Mouse (Mus musculus): ENCODE data around the gene Svep1.

Svep1 gene

DNA sequence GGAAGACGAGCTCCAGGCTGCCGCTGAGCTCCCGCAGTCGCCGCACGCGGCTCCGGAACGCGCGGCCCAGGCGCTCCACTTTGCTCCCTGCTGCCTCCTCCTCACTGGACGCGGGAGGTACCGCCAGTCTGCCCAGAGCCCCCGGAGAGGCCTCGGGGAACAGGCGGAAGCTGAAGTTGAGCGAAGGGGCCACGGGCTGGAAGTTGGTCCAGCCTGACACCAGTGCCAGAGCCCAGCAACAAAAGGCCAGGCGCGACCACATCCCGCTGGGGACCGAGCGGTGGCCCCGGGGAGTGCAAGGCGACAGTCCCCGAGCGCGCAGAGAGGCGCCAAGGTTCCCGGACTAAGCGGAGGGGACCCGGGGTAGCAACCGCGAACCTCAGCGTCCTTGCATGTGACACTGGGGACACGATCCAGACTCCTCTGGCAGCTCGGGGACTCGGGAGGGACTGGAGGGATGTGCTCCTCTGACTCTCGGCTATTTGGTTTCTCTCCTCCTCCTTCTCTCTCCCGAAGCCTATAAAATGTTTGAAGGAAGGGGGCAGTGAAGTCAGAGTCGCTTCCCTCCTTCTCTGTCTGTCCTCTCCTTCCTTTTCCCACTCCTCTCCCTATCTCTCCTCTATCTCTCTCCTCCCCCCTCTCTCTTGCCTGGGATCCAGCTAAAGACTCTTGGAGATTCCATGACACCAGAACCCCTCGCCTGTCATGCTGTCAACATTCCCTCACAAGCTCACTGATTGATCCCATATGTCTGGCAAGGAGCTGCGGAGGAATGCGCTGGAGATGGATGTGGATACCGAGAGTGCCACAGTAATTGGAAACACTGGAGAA, at the start of gene Svep1:
Gene Svep1, minus strand, starts transcription at position 745 of the 831 bp plus-strand sequence.
- peak; percentile 36 to 39 for DNase-seq

DNA sequence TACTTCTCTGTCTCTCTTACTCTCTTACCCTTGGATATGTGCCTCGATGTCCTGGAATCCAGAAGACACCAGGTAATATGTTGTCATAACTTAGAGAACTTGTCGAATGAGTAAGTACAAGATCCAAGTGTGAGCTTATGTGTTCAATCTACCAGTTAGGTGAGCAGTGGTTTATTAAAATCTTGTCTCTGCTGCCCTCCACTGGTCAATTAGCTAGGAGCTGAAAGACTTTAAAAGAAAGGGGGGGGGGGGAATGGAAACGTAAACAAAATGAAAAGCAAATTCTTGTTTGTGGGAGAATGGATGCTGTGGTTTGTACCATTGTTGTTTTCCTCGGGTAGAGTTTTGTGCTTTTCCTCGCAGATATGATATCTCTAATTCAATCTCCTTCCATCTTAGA, 46.8 kb upstream of the Svep1 start:
- peak; percentile 58 to 75 for DNase-seq

DNA sequence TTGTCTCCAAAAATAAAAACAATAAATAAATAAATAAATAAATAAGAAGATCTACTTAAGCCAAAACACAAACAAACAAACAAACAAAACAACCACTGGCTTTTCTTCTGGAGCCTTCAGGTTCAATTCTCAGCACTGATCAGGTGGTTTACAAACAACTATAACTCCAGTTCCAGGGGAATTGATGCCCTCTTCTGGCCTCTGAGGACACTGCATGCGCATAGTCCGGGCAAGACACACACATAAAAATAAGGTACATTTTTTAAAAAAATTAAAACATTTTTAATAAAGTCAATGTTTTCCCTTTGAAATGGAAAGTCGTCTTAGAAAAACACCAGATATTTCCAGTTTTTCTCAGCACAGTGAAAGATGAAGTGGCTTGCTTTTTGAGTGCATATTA, 45.7 kb upstream of the Svep1 start:
- peak in 1 of 2 experiments; percentile 12 for DNase-seq

DNA sequence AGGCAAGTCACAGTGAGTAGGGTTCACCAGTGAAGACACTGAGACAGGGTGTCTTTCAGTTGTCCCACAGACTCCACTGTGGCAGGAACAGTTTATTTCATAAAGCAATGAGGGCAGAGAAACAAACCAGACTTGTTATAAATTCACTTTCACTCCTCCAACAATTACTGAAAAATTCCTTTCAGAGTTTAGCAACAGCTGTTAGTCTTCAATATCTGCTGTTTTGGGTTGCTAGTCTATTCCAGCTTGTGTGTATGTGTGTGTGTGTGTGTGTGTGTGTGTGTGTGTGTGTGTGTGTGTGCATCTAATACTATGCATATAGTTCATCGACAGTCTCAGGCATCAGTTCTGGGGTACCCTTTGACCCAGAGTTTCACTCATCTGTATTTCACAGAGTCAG, 38.9 kb upstream of the Svep1 start:
- DNase-seq, result no peak

DNA sequence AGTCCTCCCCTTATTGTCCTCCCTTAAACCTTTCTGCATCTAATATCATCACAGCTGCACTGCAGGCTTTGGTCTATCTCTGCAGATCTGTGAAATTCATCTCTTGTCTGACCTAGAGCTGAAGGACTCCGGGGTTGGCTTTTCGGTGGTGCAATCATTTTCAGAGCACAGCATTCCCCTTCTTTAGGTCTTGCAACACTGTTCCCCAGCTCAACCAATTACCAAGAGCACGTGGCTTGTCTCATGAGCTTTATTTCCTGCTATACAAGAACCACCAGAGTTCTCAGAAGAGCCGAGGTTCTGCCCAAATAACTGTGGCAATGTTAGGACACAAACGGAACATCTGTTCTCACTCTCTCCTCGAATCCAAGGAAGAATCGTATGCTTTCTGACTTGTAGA, 33.8 kb upstream of the Svep1 start:
- no peak for DNase-seq

DNA sequence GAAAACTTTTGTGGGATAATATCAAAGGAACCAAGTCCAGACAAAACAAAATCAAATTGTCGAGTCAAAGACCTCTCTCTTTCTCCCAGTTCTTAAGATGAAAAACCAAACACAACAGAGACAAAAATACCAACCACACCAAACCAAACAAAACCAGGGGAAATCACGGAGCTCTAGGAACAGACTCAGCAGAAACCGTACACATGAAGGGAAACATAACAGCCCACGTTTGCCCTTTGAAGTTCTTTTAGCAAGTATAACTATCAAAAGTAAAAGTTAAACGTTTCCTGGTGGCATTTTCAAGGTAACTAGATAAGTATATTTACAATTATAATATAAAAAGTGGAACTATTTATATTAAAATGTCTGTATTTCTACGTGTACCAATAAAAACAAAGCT, 29.2 kb upstream of the Svep1 start:
- DNase-seq, result no peak

DNA sequence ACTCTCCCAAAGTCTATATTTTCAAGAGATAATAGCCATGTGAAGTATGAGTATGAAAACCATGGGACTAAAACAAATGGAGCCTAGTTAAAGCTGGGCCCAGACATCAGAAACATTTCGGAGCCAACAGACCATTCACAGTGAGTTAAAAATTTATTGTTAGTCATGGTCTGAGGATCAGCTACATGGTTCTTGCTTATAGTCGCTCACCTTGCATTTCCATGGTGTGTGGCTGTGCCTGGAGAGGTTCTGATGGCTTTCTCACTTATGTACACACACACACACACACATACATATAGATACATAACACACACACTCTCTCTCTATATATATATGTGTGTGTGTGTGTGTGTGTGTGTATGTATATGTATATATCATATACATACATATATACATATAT, 16.8 kb upstream of the Svep1 start:
- no peak for DNase-seq

DNA sequence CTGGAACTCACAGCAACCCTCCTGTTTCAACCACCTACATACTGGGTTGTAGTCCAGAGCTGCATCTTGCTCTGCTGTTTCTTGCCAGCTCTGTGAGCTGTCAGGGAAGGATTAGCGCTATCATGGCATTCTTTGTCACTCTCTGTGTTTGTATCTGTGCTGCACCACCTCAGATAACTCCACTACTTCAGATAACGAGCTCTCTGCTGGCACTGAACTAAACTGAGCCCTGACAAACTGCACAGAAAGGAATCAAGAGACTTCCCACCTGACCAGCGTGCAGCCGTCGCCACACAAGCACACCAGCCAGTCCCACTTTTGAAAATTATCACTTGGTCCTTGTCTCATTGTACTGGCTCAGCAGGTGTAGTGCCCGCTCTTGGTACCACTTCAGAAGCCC, 4.7 kb upstream of the Svep1 start:
- DNase-seq, result no peak

DNA sequence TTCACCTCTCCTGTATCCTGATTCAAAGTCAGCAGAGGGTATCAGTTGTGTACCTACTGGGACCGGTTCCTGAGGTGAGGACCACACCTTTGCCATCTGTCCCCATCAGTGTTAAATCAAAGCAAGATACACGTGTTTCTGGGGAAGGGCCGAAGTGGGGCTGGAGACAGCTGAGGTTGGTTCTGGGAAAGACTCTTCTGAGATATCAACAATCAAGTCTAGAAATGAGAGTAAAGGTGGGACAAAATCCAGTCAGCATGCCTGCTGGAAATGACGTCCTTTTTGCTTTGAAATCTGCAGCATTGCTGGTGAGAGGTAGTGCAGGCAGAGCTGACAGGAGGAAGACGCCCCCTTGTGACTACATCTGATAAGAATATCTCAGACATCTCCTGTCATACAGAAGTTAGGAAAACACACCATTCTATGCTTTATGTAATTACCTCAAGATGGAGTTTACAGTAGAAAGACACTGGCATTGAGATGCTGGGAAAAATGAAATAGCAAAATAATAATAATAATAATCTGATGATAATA, 4.0 kb upstream of the Svep1 start:
- DNase-seq, result peak; percentile 15 to 26

DNA sequence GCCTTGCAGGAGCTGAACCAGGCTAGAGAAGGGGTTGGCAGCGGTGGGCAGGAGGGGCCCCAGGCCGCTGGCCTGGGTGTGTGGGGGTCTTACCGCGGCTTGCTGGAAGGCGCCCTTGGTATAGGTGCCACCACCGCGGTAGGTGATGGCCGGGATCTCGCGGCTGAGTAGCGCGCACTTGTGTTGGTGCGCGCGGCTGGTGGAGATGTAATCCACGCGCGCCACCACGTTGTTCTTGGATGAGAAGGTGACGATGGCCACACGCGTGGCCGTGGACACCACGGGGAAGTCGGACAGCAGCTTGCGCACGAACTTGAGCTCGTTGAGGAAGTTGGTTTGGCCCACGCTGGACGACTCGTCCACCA, 927 bp downstream of the Svep1 start:
- peak in 1 of 2 experiments; percentile 27 for DNase-seq

DNA sequence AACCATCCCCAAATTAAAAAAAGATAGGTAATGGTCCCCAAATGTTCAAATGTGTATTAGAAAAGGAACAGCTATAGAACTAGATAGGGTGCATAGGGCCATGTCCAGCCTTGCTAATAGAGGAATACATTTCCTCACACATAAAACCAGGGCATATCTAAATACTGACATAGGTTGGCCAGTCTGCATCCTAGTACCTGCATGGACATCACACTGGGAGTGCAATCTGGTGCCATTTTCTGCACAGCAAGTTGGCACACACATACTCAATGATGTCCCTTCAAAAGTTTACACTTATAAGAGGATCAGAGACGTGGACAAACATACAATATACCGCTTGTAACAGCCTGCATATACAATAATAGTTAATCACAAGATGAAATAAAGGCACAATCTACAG, 5.0 kb downstream of the Svep1 start:
- DNase-seq, result no peak

DNA sequence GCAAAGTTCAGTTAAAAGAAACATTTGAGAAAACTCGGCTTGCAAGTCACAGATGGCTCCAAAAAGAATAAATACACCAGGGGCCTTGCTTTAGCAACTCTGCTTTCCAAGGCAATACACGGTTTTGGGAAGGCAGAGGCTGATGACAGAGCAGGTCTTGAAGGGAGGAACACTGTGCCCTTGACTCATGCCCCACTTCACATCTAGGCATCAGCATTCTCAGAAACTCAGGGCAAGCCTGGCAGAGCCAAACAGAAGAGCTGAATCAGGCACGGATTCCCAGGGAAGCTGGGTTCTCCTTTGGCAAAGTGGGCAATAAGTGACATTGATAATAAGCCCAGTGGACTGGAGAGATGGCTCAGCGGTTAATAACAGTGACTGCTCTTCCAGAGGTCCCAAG, 5.8 kb downstream of the Svep1 start:
- no peak for DNase-seq

DNA sequence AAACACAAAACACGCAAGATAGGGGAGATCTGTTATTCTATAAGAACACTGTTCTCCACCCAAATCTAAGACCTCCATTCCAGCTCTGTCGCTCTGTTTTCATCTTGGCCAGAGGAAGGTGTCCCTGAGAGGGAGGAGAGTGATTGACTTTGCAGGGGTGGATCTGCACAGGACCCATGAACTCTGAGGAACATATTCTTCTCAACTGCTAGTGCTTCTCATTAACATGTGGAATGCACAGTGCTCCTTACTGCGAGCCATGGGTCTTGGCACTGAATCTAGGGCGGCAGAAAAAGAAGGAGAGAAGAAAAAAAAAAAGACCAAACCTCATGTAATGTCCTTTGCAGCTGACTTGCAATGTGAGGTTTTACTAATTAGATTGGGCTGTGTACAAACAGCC, 9.4 kb downstream of the Svep1 start:
- DNase-seq, result peak; percentile 7 to 31

DNA sequence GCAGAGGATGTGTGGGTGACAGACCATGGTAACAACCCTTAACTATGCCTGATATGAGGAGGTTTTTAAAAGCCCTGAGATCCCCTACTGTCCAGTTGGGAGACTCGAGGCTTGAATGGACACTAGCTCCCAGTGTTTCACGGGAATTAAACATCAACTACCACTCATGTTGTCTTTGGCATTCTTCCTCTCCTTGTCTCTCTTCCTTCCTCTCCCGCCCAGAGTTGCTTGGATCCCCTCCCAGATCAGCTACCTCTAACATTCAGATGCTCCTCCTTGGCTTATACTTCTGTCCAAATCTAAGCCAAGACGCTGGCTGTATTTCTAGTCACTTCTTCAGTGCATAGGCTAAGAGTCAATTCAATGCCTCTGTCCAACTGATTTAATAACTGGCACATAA, 9.9 kb downstream of the Svep1 start:
- DNase-seq, result peak; percentile 55 to 64

DNA sequence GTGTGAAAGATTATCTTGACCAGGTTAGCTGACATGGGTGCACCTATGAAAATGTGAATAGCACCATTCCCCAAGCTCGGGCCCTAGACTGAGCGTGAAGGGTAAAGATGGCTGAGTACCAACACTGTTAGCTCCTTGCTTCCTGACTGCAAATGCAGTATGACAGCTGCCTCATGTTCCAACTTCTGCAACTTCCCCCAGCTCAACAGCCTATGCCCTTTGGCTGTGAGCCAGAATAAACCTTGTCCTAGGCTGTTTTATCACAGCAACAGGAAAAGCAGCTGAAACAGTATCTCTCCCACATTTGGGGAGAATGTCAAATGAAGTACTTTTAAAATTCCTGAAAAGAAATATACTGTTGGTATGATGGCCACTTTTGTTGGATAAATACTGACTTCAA, 10.7 kb downstream of the Svep1 start:
- peak; percentile 51 to 58 for DNase-seq

DNA sequence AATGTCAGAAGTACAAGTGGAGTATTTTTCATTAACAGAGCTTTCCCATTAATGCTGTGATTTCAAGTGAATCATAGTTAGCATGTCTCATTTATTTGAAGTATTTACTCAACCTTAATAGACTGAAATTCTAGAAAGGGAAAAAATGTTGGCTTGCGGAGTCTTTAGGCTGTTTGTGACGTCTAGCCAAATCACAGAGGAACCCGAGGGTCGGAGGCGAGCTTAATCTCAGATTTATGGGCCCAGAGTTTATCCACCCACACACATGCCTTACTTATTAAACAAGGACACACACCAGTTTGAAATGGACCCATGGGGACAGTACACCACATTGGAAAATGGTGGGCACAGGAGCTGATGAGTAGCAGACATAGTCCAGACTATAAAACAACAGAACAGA, 17.4 kb downstream of the Svep1 start:
- no peak for DNase-seq

DNA sequence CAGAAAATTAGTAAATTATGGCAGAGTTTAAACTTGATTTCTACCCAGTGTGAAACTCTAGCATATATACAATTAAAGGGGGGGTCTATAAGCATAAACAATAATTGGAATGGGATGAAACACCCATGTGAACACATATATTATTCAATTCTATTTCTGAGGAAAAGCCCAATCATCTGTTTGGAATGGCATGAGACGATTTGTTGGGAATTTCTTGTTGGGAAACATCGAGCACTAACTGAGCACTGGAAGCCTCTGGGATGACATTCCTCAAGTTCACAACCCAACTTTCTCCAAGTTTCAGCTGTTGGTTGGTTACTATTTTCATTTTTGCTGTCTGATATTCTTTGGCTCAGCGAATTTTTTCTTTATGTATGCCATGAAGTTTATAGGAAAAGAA, 21.3 kb downstream of the Svep1 start:
- DNase-seq, result no peak

DNA sequence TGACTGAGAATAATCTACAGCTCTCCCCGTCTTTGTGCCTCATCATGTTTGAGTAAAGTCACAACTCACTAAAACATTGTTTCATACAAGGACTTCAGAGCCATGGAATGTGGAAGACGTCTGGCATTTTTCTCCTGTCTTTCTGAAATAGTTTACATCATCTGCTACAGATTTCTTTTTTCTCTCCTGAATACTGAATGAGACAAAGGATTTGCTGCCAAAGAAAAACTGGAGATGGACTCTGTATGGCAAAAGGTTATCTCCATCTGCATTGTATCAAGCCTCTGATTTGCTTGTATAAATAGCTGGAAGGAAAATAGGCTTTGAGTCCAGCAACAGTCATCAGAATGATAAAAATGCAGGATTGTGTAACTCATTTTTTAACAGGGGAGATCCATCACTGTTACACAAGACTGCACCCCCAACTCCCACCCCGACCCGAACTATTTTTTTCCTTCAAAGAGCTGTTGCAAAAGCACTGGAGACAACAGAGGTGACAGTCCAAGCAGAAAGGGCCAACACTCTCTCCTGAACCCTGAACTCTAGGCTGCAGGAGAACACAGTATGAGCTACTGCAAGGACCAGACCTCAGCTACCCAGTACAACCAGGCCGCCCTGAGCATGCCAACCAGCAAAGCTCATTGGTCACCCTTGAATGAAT, 21.8 kb downstream of the Svep1 start:
- peak; percentile 27 to 48 for DNase-seq

DNA sequence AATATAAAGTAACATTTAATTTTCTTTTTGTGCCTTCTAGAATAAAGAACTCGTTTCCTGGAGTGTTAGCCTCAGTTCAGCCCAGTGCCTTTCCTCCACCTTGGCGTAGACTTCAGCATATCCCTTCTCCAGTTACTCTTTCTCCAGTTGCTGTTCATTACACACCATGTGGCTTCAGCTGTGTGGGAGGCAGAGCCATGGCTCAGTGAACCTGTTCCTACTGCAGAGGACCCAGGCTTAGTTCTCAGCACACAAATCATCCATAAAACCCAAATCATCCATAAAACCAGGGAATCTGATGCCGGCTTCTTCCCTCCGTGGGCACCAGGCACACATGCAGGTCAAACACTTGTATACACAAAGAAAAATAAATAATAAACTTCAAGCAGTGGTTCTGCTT, 22.8 kb downstream of the Svep1 start:
- no peak for DNase-seq

DNA sequence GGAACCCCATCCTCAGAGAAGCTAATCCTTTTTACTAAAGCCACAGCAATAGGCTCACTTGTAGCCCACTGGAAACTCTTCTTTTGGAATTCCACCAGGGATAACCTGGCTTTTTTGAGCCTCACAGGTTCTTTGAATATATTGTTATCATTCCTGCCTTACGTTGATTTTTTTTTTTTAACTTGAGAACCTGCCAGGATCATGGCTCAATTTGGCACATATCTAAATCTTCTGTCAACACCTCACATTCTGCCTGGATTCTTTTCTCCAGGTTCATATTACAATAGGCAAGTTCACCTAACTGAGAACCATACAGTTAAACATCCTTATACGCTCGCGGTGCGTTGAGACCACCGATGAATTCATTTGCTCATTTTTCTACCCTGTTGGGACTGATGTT, 28.2 kb downstream of the Svep1 start:
- no peak for DNase-seq

DNA sequence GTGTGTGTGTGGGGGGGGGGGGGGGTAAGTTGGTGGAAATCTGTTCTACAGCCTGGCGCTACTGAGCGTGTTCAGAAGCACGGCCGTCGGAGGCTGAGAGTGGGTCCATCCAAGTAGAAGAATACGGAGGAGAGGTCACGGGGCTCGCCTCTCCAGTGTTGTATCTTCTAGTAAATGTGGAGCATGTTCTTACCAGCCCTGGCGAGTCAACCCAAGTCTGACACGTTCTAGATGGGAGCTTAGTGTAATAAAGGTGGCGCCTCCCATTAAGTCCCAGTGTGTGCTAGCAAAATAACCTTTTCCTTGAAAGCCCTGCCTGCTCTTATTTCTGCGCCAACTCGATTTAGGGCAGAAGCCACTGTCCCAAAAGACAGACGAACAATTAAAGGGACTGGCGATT, 29.4 kb downstream of the Svep1 start:
- DNase-seq, result no peak

DNA sequence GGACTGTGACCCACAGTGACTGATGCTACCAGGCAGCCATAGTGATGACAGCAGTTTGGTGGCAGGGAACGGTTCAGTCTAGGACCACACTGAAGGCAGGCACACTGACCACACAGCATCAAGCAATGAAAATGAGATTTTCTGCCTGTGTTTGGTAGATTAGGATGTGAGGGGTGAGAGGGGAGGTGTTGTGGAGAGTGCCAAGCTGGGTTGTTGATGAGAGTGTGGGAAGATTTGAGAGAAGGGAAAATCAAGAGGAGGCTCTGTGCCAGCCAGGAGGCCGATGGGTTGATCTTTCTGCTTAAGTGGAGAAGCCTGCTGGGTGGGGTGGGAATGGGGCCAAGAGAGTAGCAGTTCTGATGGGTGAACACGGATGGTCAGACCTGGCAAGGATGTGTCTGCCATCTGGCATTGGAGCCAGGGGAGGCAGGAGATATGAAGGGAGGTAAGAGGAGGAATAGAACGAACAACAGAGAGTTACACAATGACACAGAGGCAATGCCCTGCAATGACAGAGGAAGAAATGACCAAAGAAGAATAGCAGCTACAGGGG, 32.1 kb downstream of the Svep1 start:
- DNase-seq, result no peak

DNA sequence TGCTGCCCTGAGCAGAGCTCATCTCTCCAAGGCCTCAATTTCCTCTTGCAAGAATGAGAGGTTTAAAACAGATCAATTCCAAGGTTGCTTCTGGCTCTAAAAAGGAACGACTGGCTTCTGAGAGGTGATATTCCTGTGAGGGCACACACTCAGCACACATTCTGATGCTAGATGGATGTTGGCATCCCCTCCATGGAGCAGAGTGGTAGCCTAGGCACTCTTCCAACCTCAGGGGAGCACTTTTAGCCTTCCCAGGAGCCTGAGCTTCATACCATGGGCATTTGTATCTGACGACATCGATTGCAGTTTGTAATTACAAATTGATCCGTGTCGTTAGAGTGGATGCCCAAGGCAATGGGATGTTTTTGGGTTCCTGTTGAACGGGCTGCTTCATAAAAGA, 33.3 kb downstream of the Svep1 start:
- no peak for DNase-seq

DNA sequence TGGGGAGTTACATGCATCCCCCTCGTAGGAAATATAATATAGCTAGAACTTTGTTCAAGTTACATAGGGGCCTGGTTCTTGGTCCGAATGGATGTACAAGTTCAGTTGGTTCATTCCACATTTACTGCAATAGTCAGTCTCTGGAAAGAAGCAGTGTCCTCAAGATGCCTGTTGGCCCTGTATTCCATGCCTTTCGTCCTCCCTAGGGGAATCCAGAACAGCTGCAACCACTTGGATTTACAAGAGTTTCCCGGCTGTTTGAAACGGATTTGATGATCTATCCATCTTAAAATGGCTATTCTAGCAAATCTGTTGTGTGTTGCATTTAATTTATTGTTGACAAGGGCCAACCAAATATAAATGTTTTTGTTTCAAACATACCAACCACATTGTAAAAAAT, 36.2 kb downstream of the Svep1 start:
- peak; percentile 14 to 18 for DNase-seq

All from kidney, postnatal 36 days (tissue).